Mouse (Mus musculus) mouse embryonic stem cell (cell line): Measurements from ENCODE around the gene Gsdma3.
"Not testable (repeated sequence)": the region's sequence is repeated elsewhere in the genome, so short reads cannot be mapped to it uniquely, and the experiment has no call there.

ENCODE experiments used
- in situ Hi-C, 2 experiments: fragments of 300-500 bp; cut with MboI; formaldehyde crosslinking; loops; 1 replicate in 1 of 2; 3 replicates in 1 of 2; pipeline ENCODE4 v1.14.3; 2019 to 2020; ENCODE audit warnings: low sequenced_read_pairs in 2 of 2, low pct_unique_long_range_greater_than_20kb in 1 of 2, mixed read lengths in 1 of 2; ENCODE audit not compliant: unreplicated experiment in 1 of 2

Gene Gsdma3

DNA sequence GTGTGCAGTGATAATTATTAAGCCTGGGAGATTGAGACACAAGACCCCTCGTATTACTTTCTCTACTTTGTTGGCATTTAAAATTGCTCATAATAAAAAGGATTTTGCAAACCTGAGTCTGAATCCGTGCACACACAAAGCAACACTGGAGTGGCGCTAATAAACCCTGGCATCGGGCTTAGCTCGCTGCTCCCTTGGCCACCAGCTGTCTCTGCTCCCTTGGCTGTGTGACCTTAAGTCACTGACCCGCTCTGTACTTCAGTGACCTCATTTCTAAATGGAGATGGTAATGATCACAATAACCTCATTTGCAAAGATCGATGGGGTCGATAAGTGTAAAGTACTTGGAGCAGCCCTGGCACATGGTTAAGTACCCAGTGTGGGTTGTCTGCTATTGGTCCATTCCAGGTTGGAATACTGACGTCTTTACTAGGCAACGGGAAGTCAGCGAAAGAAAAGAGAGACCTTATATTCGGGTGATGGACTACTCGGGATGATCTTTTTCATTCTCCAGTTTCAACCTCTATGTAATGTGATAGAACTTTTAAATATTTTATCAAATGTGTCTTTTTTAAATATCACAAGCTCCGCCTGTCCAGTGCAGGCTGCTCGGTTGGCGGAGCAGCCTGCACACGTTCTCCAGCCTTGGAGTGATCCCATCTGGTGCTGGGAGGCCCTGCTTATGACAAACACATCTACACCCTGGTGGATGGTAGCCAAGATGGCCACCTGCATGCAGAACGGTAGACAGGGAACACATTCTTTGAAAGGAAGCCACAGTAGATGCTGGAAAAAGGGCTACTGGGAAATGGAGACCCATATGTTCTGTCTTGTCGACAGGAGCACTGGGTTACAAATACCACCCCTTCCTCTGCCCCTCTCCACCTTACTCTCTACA is 35.4 kb upstream of the Gsdma3 start:
- in situ Hi-C loops, result no loop called here

DNA sequence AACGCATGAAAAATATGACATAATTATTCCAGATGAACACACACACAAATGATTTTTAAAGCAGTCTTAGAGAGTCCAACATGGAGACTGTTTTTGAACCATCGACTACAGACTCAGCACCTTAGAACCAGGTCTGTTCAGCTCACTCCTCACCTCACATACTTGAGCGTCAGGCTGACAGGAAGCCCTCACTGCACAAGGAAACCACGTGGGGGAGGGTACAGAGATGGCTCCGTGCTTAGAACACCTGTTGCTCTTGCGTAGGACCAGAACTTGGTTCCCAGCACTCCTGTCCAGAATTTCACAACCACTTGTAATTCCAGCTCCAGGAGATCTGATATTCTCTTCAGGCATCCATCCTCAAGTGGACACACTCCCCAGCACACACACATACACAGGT is 31.1 kb upstream of the Gsdma3 start:
- in situ Hi-C loops, result no loop called here

DNA sequence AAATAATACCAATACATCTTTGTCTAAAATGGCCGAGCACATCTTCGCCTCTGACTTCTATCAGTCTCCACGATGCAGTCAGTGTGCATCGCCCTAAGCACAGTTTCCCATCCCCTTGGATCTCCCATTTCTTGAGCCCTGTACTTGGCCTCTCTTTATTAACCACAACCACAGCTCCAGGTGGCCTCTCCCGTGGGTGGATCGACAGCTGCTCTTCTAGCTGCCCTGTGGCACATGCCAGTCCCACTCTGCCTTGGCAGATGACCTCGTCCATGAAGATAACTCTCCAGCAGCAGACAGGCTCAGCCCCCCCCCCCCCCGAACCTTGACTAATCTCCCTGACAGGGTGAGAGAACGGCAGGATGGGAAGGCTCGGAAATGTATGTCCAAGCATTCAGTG is 30.7 kb upstream of the Gsdma3 start:
- in situ Hi-C loops, result no loop called here

DNA sequence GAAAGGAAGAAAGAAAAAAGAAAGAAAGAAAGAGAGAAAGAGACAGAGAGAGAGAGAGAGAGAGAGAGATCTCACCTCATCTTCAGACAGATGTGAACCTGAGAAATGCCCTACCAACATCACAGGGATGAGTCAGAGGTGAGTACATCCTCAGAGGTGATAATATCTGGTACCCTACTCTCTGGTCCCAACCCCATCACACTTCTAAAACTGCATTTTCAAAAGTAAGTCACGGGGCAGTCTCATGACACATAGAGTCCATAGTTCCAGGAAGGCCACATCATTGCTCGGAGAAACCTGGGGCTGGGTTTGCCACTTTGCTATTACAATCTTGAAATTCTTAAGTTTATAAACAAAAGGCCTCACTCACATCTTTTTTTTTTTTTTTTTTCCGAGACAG is 30.2 kb upstream of the Gsdma3 start:
- in situ Hi-C loops, result no loop called here

DNA sequence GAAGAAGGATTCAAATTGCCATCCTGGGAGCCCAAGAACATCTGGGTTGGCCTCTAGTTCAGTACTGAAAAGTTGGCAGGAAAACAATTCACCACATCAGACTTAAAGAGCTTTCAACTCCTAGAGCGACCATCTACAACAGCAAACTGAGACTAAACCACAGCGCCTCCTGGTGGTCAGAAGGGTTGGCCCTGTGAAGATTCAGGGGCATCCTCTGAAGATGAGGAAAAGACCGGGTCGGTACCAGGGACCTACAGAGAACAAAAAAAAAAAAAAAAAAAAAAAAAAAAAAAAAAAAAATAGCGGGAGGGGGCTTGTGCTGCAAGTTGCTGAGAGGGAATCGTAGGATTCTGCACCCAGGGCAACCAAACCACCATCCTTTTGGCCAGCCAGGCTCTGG is 28.8 kb upstream of the Gsdma3 start:
- in situ Hi-C loops, result no loop called here

DNA sequence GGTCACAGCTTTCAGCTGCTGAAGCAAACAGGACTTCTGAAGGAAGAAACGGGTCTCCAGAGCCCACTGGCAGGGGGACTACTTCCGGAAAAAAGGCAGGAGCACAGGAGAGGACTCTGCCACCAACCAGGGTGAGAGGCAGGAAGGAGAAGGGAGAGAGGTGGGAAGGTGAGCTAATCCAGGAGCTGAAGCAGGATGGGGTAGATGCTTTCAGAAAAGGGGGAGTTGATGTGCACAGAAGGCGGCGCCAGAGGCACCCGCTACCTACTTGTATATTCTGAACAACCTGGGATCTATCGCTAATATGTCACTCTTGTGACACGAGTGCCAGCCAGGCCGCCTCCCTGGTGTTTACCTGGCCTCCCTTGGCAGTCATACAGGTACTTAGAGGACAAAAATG is 28.2 kb upstream of the Gsdma3 start, which contains the start of gene Lrrc3c:
TSS of gene Lrrc3c (plus strand) at position 301 of the 400 bp plus-strand sequence.
- in situ Hi-C loops, result no loop called here

DNA sequence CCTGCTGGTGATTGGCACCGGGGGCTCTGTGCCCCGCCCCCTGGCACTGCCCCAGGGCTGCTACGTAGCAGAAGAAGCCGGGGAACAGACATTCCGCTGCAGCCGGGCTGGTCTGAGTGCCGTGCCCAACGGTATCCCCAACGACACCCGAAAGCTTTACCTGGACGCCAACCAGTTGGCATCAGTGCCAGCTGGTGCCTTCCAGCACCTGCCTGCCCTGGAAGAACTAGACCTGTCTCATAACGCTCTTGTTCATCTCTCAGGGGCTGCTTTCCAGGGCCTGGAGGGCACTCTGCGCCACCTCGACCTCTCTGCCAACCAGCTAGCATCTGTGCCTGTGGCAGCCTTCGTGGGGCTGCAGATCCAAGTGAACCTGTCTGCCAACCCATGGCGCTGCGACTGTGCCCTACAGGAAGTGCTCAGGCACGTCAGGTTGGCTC is 27.3 kb upstream of the Gsdma3 start:
- in situ Hi-C loops, result no loop called here

DNA sequence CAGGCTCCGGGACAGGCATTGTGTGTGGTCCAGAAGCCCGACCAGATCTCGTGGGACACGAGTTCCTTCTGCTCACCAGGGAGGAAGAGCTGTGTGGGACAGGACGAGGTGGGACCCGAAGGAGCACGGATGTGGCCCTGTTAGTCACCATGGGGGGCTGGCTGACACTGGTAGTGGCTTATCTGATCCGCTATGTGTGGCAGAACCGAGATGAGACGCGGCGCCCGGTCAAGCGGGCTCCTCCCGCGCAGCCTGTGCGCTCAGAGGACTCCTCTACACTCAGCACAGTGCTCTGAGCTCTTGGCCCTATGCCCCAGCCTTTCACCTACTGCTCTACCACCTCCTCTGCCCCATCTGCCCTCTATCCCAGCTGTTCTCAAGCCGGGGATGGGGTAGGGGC is 26.9 kb upstream of the Gsdma3 start:
- in situ Hi-C loops, result no loop called here

DNA sequence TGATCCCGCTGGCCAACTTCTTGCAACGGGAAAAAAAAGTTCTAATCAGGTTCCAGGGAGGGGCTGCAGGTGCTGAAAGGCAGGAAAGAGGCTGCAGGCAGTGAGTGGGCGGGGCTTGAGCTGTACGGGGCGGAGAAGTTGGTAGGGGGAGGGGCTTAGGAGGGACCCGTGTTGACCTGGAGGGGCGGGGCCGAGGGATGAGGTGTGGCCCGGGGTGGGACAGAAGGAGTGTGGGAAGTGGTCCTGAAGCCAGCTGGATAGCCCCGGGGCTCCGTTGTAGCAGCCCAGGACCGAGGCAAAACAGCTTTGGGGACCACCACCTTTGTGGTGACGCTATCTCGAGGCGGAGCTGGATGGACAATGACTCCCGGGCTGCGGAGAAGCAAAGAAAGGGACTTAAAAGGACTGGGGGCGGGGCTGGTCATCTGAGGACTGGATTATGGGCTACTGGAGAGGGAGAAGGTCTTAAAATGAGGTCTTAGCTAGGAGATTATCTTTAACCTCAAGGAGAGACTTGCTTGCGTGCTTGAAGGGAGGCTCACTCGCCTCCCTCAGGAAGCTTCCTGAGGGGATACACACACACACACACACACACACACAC is 24.0 kb upstream of the Gsdma3 start:
- in situ Hi-C loops, result no loop called here

DNA sequence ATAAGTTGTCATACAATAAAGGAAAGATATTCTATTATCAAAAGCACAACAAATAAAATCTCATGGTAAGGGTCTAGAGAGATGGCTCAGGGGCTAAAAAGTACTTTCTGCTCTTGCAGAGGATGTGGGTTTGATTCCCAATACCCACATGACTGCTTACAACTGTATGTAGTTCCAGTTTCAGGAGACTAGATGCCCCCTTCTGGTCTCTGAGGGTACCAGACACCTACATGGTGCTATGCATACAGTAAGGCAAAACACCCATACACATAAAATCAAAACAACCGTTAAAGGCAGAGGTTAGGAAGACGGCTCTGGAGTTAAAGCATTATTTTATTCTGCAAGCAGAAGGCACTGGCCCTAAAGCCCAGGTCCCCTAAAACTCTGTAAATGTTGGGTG is 22.2 kb upstream of the Gsdma3 start:
- in situ Hi-C loops, result no loop called here

DNA sequence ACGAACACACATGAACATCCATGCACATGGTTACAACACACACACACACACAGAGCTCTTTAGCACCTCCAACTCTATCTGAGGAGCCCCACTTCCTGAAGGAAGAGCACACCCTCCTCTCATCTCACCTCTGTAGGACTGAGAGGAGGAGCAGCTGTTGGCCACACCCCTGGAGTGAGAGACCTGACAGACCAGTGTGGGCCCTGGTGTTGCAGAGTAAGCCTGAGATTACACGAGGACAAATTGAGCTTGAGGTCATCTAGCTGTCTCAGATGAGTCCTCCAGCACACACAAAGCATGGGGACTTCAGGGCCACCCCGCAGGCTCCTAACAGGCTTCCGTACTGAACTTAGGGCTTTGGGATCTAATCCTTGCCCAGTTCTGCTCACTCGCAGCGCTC is 21.2 kb upstream of the Gsdma3 start:
- in situ Hi-C loops, result not testable (repeated sequence)

DNA sequence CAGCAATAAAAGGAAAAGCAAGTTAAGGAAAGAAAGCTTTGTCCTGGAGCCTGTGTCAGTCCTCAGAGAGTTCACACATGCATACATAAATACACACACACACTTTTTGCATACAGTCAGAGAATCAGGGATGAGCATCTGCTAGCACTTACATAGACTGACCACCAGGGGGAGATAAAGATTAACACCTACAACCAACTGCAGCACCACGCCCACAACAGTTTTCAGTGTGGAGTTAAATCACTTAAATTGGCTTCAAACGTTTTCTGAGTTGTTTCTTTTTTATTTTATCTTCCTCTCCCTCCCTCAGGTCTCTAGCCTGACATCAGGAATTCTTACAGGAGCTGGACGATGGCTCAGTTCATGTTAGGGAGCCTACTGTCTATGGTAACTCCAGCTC is 19.4 kb upstream of the Gsdma3 start:
- in situ Hi-C loops, result no loop called here

DNA sequence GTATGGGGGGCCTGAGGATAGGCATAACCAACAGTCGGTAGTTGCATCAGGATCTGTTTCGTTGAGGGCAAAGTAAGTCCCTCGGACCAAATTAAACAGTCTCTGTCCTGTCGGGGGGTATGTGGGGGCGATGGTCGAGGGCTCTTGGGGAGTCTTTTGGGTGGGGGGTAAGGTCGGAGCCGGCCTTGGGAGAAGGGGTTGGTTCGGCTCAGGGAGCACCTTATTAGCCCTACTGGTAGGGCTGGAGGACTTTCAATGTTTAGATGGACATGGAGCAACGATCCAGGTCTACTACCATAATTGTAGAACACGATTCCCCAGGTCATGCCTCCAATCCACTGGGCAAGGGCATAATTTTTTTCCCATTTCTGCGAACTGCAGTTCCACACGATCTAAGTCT is 5.4 kb upstream of the Gsdma3 start:
- in situ Hi-C loops, result no loop called here

DNA sequence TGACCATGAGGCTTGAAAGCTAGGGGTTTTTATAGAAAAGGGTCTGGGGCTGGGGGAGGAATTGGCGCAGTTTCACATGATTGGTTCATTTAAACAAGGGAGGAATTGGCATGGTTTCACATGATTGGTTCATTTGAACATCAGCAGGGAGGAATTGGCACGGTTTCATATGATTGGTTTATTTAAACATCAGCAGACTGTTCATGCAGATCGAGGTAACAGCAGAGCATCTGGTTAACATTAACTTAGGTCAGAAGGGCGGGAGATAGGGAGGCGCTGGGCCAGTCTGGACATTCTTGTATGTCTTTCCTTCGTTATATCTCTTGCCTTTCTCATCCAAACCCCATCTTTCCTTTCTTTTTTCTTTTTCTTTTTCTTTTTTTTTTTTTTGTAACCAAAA is 2.2 kb upstream of the Gsdma3 start:
- in situ Hi-C loops, result not testable (repeated sequence)

DNA sequence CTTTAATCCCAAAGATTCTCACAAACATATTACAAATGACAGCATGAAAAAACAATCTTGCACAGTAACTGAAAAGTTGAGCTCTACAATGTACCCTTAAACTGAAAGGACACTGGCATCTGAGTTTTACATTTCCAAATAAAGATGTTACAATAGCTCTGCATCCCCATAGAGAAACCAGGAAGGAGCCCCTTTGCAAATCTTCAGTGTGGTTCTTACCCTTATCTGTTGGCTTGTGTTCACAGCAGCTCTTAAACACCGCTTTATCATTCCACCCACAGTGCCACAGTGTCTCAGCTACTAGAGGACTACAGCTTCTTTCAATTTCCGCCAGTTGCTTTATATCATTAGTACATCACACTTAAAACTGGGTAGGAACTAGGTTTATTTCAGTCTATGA is 1.8 kb upstream of the Gsdma3 start:
- in situ Hi-C loops, result not testable (repeated sequence)

DNA sequence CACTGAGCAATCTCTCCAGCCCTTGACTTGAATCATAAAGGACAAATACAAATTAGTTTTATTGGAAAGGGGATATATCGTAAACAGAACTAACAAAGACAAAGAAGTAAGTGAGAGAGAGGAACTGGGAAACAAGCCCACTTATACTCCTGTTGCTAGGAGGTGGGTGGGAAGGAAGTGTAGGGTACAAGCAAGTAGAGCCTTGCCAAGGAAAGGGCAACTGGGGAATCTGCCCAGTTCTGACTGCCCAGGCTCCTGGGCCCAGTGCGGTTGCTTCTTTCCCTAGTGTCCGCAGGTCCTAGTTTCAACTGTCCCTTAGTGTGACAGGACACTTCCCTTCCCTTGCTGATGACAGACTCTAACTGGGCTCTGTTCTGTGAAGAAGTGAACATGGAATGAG is 2.5 kb downstream of the Gsdma3 start:
- in situ Hi-C loops, result no loop called here

DNA sequence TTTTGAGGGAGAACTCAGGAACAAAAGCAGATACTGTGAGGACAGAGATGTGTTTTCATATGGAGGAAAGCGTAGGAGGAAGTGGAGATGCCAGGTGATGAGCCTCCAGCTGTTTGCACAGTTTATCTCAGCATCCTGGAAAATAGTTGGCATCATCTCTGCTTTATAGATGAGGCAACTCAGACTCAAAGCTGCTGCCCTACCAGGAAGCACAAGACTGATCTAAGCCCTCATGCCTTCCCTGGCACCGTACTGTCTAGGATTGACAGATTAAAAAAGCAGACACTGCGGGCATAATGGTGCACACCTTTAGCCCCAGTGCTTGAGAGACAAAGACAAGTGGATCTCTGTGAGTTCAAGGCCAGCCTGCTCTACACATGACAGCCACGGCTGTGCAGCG is 4.5 kb downstream of the Gsdma3 start:
- in situ Hi-C loops, result no loop called here

DNA sequence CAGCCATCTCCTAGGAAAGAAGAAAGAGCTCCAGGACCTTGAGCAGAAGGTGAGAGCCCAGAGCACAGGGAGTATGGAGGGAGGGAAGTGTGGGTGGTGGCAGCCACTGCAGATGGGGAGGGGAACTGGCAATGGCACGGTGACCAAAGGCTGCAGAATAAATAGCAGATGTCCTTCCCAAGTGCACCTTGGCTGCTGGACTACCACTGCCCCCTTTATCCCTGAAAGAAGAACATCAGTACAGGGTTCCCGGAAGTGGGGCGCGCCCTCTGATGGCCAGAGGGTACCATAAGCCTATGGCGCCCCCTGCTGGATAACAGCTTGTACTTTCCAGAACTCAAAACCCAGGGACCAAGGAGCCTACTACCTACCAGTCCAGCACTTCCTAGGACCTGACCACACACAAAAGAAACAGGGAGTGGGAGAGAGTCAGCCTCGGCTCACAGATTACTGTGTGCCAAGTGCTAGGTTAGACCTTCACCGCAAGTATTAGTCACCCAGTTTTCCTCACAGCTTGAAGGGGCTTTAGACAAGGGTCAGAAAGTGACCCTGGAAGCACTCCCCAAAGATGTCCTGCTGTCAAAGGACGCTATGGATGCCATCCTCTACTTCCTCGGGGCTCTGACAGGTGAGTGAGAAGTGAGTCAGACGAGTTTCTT is 9.3 kb downstream of the Gsdma3 start:
- in situ Hi-C loops, result not testable (repeated sequence)

DNA sequence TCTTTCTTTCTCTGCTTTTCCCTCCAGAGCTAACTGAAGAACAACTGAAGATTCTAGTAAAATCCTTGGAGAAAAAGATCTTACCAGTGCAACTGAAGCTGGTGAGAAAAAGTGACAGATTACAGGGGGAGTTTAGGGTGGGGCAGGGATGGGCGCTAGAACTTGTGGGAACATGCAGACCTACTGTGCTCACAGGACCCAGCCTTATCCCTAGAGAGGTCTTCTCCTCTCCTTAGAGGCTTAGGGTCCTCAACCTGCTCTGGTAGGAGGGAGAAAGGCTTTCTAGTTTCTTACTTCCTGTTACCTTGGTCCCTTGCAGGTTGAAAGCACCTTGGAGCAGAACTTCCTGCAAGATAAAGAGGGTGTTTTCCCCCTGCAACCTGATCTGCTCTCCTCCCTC is 11.3 kb downstream of the Gsdma3 start:
- in situ Hi-C loops, result no loop called here

DNA sequence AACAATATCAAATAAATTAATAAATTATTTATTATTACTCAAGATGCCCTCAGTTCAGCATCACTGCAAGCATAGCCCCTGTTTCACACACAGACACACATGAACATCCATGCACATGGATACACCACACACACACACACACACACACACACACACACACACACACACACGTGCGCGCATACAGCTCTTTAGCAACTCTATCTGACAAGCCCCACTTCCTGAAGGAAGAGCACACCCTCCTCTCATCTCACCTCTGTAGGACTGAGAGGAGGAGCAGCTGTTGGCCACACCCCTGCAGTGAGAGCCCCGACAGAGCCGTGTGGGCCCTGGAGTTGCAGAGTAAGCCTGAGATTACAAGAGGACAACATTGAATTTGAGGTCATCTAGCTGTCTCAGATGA is 13.9 kb downstream of the Gsdma3 start:
- in situ Hi-C loops, result no loop called here
